Mouse (Mus musculus) myocyte (in vitro differentiated cells): ENCODE measurements around the gene Tmed10. TPM values are rescaled to one million over a fixed set of nuclear protein-coding genes. Genes with fewer than 3 reads are reported as not detected.

ENCODE experiments used
- H3K27me3 ChIP-seq: one replicate; pipeline ENCODE4 v1.6.1; 2011; ENCODE audit not compliant: control insufficient read depth, insufficient read depth, insufficient read length
- H3K36me3 ChIP-seq: one replicate; pipeline ENCODE4 v1.6.1; 2011; ENCODE audit not compliant: control insufficient read depth, insufficient read depth
- H3K4me2 ChIP-seq: one replicate; pipeline ENCODE4 v1.6.1; 2011; ENCODE audit warnings: low read depth, control low read depth
- H3K4me3 ChIP-seq: one replicate; pipeline ENCODE4 v1.5.1; 2011; ENCODE audit warnings: mild to moderate bottlenecking, control low read depth, moderate library complexity
- H3K79me2 ChIP-seq: one replicate; pipeline ENCODE4 v1.6.1; 2011; ENCODE audit not compliant: control insufficient read depth, insufficient read depth
- H3ac ChIP-seq: one replicate; pipeline ENCODE4 v1.6.1; 2011; ENCODE audit not compliant: control insufficient read depth, insufficient read length
- CEBPB ChIP-seq: IDR thresholded peaks from 2 replicates; pipeline ENCODE4 v1.6.1; 2011; ENCODE audit warnings: mild to moderate bottlenecking, moderate library complexity; ENCODE audit not compliant: poor library complexity, insufficient read depth, severe bottlenecking
- E2F4 ChIP-seq: IDR thresholded peaks from one replicate; pipeline ENCODE4 v1.6.1; 2011; ENCODE audit warnings: mild to moderate bottlenecking, control low read depth, moderate library complexity; ENCODE audit not compliant: insufficient read depth
- MAX ChIP-seq: IDR thresholded peaks from one replicate; pipeline ENCODE4 v1.6.1; 2011; ENCODE audit warnings: low read depth, mild to moderate bottlenecking, control low read depth
- MYOD1 ChIP-seq, 3 experiments: IDR thresholded peaks; one replicate each; pipeline ENCODE4 v1.6.1; 2011; ENCODE audit warnings: control low read depth in 2 of 3, low read depth in 2 of 3, mild to moderate bottlenecking in 2 of 3, moderate library complexity in 1 of 3; ENCODE audit not compliant: insufficient read length in 2 of 3, control insufficient read depth in 1 of 3
- MYOG ChIP-seq, 3 experiments: IDR thresholded peaks; one replicate each; pipeline ENCODE4 v1.6.1; 2011; ENCODE audit warnings: control low read depth in 2 of 3, low read depth in 2 of 3, mild to moderate bottlenecking in 2 of 3; ENCODE audit not compliant: insufficient read length in 2 of 3, control insufficient read depth in 1 of 3, insufficient read depth in 1 of 3
- POLR2A ChIP-seq: IDR thresholded peaks from one replicate; pipeline ENCODE4 v1.6.1; 2011; ENCODE audit warnings: low read depth, mild to moderate bottlenecking, control low read depth, moderate library complexity; ENCODE audit not compliant: insufficient read length
- POLR2AphosphoS2 ChIP-seq: IDR thresholded peaks from one replicate; pipeline ENCODE4 v1.6.1; 2011; ENCODE audit warnings: low read depth, control low read depth; ENCODE audit not compliant: insufficient read length
- REST ChIP-seq: IDR thresholded peaks from one replicate; pipeline ENCODE4 v1.6.1; 2011; ENCODE audit warnings: mild to moderate bottlenecking, control low read depth, moderate library complexity; ENCODE audit not compliant: insufficient read depth, insufficient read length
- SRF ChIP-seq: IDR thresholded peaks from one replicate; pipeline ENCODE4 v1.6.1; 2011; ENCODE audit warnings: low read depth; ENCODE audit not compliant: control insufficient read depth, insufficient read length
- TCF12 ChIP-seq: IDR thresholded peaks from one replicate; pipeline ENCODE4 v1.6.1; 2011; ENCODE audit warnings: mild to moderate bottlenecking, control low read depth; ENCODE audit not compliant: poor library complexity, insufficient read depth, severe bottlenecking
- TCF3 ChIP-seq: IDR thresholded peaks from one replicate; pipeline ENCODE4 v1.6.1; 2011; ENCODE audit warnings: low read depth, control low read depth; ENCODE audit not compliant: insufficient read length
- USF1 ChIP-seq: IDR thresholded peaks from one replicate; pipeline ENCODE4 v1.6.1; 2011; ENCODE audit warnings: low read depth, mild to moderate bottlenecking, control low read depth, moderate library complexity
- polyA plus RNA-seq: library from polyadenylated mRNA; unstranded; fragments of >200 nt; fragmentation: generic; extraction: Trizol; gene quantifications from one replicate; pipeline ENCODE4 v1.2.1, GENCODE M21; 2012; ENCODE audit warnings: missing spikeins

The Tmed10 gene
- polyA plus RNA-seq, 1 experiment = 193 TPM

GRCm38 (mm10) chr12:85366271-85366670 is 8.4 kb downstream of the Tmed10 start:
- H3K27me3 ChIP-seq = no peaks in the 10 kb centered on the region
- H3ac ChIP-seq = no peak overlapping the region
- peak overlapping the region; percentile 38 for H3K4me2 ChIP-seq
- no peak overlapping the region for H3K4me3 ChIP-seq
- no peaks in the 10 kb centered on the region for H3K36me3 ChIP-seq
- TF ChIP-seq TCF3 (no peak), CEBPB (no peak)
- peaks cover 100% of the 10 kb centered on the region for H3K79me2 ChIP-seq

GRCm38 (mm10) chr12:85362510-85362909 is 12.1 kb downstream of the Tmed10 start:
- Histone ChIP-seq H3K36me3 (no peaks in the 10 kb centered on the region), H3K79me2 (peaks cover 100% of the 10 kb centered on the region), H3ac (no peak overlapping the region), H3K4me3 (no peak overlapping the region), H3K4me2 (peak overlapping the region; percentile 42), H3K27me3 (no peaks in the 10 kb centered on the region)
- no peak for TF ChIP-seq POLR2AphosphoS2
- TF ChIP-seq MYOG (IDR thresholded peaks at IDR 0.05; ENCODE audit: control insufficient read depth in 1 of 3, insufficient read depth in 1 of 3, insufficient read length in 2 of 3, low read depth in 2 of 3) = no peak
- TF ChIP-seq REST = no peak
- TF ChIP-seq E2F4 = no peak
- no peak for TF ChIP-seq TCF12
- TF ChIP-seq SRF = no peak
- no peak for TF ChIP-seq CEBPB
- no peak for TF ChIP-seq USF1
- TF ChIP-seq POLR2A = no peak
- TF ChIP-seq MYOD1 (IDR thresholded peaks at IDR 0.05; ENCODE audit: control insufficient read depth in 1 of 3, insufficient read length in 2 of 3, low read depth in 2 of 3) = no peak
- TF ChIP-seq MAX = no peak
- no peak for TF ChIP-seq TCF3

GRCm38 (mm10) chr12:85361580-85361979 is 13.1 kb downstream of the Tmed10 start:
- no peaks in the 10 kb centered on the region for H3K27me3 ChIP-seq
- TF ChIP-seq MYOG (IDR thresholded peaks at IDR 0.05; ENCODE audit: control insufficient read depth in 1 of 3, insufficient read depth in 1 of 3, insufficient read length in 2 of 3, low read depth in 2 of 3) (no peak), E2F4 (no peak), MYOD1 (IDR thresholded peaks at IDR 0.05; ENCODE audit: control insufficient read depth in 1 of 3, insufficient read length in 2 of 3, low read depth in 2 of 3) (no peak), MAX (no peak), POLR2AphosphoS2 (no peak), SRF (no peak), REST (no peak), POLR2A (no peak), TCF3 (no peak)
- H3ac ChIP-seq = no peak overlapping the region
- H3K36me3 ChIP-seq = no peaks in the 10 kb centered on the region
- H3K79me2 ChIP-seq = peaks cover 100% of the 10 kb centered on the region
- H3K4me2 ChIP-seq = no peak overlapping the region
- H3K4me3 ChIP-seq = no peak overlapping the region

DNA sequence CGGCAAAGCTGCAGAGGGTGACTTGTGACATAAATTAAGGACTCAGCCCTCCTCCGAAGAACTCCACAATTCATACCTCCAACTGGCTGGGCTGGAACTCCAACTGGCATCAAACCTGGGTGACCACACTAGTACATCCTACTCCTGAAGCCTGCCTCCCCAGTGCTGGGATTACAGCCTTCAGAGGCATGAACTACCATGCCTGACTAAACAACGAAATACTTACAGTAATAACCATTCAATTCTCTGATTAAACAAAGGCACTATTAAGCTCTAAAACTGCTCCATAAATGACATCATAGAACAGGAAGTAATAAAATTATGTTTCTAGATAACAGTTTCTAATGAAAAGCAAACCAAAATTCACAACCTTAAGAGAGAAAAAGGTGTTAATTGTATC is 13.5 kb downstream of the Tmed10 start:
- Histone ChIP-seq H3K36me3 (no peaks in the 10 kb centered on the region), H3K4me3 (no peak overlapping the region), H3K4me2 (no peak overlapping the region), H3ac (no peak overlapping the region), H3K27me3 (no peaks in the 10 kb centered on the region), H3K79me2 (peaks cover 100% of the 10 kb centered on the region)
- TF ChIP-seq USF1 (no peak), MAX (no peak), MYOG (IDR thresholded peaks at IDR 0.05; ENCODE audit: control insufficient read depth in 1 of 3, insufficient read depth in 1 of 3, insufficient read length in 2 of 3, low read depth in 2 of 3) (no peak), E2F4 (no peak), SRF (no peak), TCF3 (no peak), TCF12 (no peak), POLR2A (no peak), MYOD1 (IDR thresholded peaks at IDR 0.05; ENCODE audit: control insufficient read depth in 1 of 3, insufficient read length in 2 of 3, low read depth in 2 of 3) (no peak), CEBPB (no peak), REST (no peak)

DNA sequence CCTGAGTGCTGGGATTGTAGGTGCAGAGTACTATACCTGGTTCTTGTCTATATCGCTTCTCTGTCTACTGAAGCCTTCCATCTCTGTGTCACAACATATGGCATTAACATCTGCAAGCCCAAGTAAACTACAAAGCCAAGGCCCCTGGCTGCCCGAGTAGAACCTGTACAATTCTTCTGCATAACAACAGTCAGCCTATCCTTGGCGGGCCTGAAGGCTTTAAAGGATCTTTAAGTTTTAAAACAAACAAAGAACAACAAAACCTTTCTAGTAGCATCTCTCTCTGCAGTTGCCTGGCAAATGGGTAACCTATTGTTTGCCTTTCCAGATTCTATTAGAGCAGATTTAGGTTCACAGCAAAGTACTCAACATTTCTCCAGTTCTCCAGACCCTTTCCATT is 20.6 kb downstream of the Tmed10 start:
- Histone ChIP-seq H3K36me3 (peaks cover 37% of the 10 kb centered on the region), H3ac (no peak overlapping the region), H3K79me2 (peaks cover 79% of the 10 kb centered on the region), H3K27me3 (no peaks in the 10 kb centered on the region), H3K4me2 (no peak overlapping the region), H3K4me3 (no peak overlapping the region)
- TF ChIP-seq E2F4 (no peak), MAX (no peak), CEBPB (no peak), MYOG (IDR thresholded peaks at IDR 0.05; ENCODE audit: control insufficient read depth in 1 of 3, insufficient read depth in 1 of 3, insufficient read length in 2 of 3, low read depth in 2 of 3) (no peak), POLR2A (no peak), TCF12 (no peak), REST (no peak), MYOD1 (IDR thresholded peaks at IDR 0.05; ENCODE audit: control insufficient read depth in 1 of 3, insufficient read length in 2 of 3, low read depth in 2 of 3) (no peak), SRF (no peak), TCF3 (no peak), POLR2AphosphoS2 (no peak), USF1 (no peak)
